Mouse (Mus musculus): ENCODE results near the gene Gm10799.
"Not testable (repeated sequence)": the region's sequence is repeated elsewhere in the genome, so short reads cannot be mapped to it uniquely, and the experiment has no call there.

- TF ChIP-seq POLR2A (IDR thresholded peaks at IDR 0.05; ENCODE audit: insufficient read depth, low read length); EP300 (IDR thresholded peaks at IDR 0.05; ENCODE audit: insufficient read depth, low read depth, low read length); CTCF (IDR thresholded peaks at IDR 0.05; ENCODE audit: low read depth, low read length): not testable (repeated sequence)
These were observed 40.7 kb upstream of the Gm10799 start for GRCm38 (mm10) chr2:104109021-104109420.
